Mouse (Mus musculus): ENCODE results near the gene Taok3. TPM values are rescaled to one million over a fixed set of nuclear protein-coding genes. Genes with fewer than 3 reads are reported as not detected.

The Taok3 gene
- 18.1 and 21.7 TPM in 2 replicates for polyA plus RNA-seq (2012; rRNA removed)

DNA sequence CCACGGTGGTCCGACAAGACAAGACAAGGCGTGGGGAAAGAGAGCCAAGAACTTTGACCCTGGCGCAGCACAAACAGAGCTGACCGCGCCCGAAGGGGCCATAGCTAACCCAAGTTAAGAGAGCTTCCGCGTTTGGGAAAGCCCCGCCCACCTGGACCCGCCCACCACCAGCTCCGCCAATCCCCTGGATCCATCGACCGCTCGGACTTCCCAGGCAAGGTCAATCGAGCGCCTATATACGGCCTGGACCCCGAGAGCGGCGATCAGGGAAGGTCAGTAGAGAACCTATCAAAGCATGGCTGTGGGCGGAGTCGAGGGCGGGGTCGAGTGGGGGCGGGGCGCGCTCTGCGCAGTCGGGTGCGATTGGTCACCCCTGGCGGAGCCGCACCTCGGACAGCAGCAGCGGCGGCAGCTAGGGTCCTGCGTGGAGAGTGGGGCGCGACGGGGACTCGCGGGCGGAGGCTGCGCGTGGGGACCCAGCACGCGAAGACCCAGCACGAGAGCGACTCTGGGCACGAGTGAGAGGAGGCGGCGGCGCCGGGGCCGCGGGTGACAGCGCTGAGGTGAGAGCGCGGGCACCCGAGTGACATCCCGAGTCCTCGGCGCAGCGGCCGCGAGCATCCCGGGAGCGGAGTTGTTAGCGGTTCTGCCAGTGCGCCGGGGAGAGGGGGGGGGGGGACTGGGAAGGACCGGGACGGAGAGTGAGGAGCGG is at the start of gene Taok3:
Taok3 (plus strand) TSS at position 353 of the 712 bp plus-strand sequence.
- peak; percentile 94 for DNase-seq (ENCODE audit: low spot score)

DNA sequence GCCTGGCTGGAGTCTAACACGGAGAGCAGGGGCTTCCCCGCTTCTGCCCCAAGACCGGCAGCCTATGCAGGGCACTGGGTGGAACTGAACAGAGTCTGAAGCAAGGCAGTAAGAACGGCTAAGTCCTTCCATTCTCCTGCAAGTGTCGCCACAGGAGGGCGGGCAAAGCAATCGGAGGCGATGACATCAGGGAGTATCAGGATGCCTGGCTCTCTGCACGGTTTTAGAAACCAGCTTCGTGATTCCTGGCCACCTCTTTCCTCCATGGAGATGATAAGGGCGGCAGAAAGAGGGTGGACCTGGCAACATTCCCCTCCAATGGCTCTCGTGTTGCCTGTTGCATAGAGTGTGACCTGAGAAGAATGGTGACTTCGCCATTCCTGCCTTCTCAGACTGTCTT is 32.2 kb upstream of the Taok3 start:
- no peak for DNase-seq (ENCODE audit: low spot score)

DNA sequence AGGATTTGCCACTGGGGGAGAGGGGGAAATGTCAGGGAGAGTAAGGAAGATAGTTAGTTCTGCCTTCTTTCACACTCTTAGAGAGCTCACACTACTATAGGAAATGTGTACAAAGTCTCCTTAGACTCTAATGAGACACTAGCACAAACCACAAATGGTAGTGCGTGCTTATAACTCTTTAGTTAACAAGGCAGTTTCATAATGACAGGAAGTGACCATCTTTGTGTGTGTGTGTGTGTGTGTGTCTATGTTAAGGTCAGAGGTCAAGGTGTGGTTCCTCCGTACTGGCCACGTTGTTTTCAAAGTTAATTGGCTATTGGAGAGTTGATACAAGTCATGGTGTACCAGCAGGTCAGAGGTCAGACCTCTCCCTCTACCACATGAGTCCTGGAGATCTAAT is 30.8 kb upstream of the Taok3 start:
- DNase-seq (ENCODE audit: low spot score) = no peak

DNA sequence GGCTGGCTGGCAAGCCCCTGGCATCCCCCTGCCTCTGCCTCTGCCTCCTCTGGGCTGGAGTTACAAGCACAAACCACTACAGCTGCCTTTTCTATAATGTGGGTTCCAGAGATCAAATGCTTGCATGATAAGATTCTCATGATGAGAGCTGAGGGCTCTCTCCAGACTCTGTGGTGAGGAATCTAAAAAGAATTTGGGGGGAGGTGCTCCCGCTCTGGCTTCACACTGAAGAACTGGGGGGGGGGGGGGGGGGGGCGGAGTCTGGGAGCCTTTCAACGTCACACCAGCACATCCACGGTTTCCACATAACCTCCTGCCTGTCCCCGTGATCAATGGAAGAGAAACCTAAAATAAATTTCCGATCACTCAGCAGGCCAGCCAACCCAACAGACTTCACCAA is 30.1 kb upstream of the Taok3 start:
- DNase-seq (ENCODE audit: low spot score) = no peak

DNA sequence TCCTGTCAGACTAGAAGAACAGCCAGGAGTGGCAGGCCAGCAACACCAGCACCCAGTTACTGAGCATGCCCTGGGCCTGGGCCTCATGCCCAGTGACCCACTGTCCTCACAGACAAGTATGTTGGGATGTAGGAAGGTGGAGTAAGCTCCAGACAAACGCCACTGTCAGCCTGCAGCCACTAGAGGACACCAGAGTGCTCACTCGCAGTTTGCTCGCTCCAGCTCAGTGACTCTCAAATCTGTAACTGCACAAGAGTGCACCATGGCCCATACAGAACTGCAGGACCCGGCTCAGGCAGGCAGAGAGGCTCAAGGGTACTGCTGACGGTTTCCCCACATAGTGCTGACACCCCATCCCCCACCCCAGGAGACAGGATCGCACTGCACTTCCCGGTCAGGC is 25.5 kb upstream of the Taok3 start:
- DNase-seq (ENCODE audit: low spot score) = no peak

DNA sequence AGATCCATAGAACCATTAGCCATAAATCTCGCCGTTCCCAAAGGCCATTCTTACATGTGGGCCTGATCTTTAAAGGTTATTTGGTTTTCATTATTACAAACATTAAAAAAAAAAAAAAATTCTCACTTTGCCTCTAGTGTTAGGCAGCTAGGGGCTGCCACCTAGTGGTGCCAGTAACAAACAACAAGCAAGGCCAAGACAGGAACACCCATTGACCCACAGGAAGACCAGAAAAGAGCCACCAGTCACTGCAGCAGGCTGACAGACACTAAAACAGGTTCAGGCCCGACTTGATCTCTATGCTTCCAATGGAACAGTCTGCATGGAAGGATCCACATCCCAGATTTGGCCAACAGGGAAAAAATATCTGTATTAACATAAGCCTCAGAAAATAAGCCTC is 23.2 kb upstream of the Taok3 start:
- no peak for DNase-seq (ENCODE audit: low spot score)

DNA sequence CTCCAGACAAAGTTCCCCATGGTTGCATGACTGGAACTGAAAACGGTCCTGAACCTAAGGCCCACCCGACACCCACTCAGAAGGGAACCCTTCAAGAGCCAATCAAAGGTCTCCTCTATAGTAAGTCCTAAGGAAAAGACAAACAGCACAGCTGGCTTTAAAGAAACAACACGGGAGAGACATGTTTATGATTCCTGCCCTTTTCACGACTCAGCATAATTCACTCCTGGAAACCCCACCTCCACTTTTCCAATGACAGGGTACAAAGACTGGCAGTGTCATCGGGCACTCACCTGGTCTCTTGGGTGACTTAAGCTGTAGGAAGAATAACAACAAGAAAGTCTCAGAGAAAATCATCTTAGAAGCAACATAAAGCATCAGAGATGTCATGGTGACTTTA is 20.9 kb upstream of the Taok3 start:
- no peak for DNase-seq (ENCODE audit: low spot score)

DNA sequence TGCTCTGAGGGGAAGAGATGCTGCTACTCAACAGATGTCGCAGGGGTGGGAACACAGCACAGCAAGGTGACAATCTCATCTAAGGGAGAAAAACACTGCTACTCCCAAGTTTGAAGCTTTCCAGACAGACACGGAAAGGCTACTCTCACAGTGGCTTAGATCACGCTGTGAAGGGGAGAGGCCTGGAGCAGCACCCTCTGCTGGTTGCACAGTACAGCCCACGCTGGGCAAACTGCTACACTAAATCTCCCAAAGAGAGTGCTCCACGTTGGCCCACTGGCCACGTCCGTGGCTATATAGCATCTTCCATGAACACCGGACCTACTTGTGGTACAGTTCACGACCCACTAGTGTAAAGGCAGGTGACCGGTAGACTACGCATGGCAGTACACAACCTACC is 20.2 kb upstream of the Taok3 start:
- no peak for DNase-seq (ENCODE audit: low spot score)

DNA sequence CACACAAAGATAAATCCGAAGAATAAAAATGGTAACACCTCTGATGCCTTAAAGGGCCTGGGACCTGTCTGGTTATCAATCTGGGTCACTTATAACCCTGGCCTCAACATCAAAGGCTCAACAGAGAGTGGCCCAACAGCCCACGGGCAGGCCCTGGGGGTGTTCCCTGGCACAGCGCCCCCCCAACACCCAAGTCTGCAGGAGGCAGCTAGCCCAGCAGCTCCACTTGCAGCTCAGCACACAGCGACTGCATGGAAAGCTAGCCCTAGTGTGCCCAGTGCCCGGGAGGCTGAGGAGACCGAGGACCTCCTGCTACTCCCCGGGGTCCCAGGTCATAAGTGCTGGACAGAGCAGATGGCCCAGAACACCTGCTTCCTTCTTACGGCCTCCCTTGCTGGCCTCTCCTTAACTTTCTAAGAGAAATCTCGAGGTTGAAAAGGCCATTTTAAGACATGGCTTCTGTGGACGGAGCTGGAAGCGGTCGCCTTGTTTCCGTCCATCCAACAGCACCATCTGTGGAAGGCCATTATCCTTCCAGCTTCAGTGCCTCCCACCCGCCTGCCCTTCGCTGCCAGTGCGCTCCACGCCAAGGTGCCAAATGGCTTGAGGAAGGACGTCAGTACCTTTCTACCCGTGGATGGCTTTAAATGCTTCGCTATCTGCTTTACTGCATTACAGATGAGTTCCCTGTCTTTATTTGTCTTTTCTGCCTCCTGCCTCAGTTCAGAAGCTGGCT is 16.6 kb upstream of the Taok3 start:
- no peak for DNase-seq (ENCODE audit: low spot score)

DNA sequence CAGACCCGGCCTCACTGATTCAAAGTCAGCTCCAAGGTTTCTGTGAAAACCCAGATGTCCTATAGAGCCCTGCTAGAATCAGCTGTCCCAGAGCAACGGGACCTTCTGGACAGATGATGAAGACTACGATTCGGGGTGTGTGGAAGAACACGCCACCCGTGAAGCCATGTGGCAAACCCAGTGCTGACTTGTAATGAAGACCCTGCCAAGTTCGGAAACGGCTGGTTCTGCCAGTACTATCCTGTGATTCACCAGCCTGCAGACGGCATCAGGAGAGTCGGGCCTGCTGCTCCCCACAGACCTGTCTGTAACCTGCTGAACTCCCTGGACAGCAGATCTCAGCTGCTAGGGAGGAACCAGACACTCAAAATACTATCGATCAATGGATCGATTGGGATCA is 15.6 kb upstream of the Taok3 start:
- no peak for DNase-seq (ENCODE audit: low spot score)

DNA sequence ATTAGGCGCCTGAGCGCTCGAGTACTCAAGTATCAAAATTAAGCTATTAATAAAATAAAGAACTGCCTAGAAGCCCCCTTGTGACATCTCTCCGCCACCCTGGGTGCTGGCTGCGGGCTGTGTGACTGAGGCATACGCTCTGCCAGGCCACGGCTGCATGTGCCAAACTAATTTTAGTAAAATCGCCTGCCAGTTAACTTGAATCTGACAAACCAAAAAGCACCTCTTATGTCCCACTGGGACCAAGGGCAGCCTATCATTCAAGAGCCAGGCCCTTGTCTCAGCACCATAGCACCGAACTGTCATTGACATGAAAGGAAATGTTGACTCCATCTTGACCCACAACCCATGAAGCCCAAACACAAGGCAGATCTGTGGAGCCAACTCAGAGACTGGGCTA is 14.2 kb upstream of the Taok3 start:
- no peak for DNase-seq (ENCODE audit: low spot score)

DNA sequence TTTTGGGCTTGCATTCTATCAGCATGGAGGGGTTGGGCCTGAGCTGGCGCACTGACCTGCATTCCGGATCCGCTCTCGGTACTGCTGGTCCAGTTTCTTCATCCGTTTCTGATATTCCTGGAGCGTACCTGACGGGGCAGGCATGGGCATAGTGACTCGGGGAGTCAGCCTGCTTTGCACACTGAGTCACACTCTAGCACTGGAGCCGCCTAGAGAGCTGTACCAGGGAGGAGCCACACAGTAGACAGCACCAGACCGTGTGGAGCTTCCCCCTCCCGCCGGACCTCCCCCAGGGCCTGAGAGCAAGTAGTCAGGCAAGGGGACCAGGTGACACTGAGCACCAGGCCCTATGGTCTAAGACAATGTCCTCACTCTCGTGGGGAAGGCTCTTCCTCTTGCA is 11.6 kb upstream of the Taok3 start:
- no peak for DNase-seq (ENCODE audit: low spot score)

DNA sequence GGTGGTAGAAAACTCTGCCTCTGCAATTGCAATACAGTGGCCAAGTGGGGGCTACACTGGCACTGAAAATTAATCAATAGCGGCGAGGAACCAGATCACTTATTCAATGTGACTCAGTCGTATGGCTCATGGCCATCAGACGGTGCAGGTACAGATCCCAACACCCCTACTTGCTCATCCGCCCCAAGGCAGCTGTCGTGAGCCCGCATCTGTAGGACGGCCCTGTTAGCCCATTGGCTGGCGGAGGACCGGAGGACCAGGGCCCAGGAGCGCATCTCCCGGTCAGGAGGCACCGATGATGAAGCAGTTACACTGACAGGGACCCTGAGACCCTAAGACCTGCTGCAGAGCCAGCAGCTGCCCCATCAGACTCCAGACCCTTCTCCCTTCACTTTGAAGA is 11.2 kb upstream of the Taok3 start:
- DNase-seq (ENCODE audit: low spot score) = no peak

DNA sequence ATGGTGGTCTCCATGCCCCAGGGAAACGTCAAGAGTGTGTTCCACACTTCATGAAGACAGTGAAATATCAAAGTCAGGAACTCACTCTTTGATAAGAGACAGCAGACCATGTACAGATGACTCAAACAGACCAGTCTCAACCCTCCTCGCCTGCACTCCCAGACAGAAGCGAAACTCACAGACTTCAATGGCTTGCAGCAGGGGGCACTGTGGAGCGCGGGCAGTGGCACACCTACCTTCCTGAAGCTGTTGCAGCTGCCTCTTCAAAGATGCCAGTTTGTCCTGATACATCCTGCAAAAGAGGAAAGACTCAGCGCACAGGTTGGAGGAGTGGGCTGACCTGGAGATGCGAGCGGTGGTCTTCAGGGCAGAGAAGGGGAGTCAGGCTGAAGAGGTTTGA is 10.4 kb upstream of the Taok3 start:
- DNase-seq (ENCODE audit: low spot score) = no peak

DNA sequence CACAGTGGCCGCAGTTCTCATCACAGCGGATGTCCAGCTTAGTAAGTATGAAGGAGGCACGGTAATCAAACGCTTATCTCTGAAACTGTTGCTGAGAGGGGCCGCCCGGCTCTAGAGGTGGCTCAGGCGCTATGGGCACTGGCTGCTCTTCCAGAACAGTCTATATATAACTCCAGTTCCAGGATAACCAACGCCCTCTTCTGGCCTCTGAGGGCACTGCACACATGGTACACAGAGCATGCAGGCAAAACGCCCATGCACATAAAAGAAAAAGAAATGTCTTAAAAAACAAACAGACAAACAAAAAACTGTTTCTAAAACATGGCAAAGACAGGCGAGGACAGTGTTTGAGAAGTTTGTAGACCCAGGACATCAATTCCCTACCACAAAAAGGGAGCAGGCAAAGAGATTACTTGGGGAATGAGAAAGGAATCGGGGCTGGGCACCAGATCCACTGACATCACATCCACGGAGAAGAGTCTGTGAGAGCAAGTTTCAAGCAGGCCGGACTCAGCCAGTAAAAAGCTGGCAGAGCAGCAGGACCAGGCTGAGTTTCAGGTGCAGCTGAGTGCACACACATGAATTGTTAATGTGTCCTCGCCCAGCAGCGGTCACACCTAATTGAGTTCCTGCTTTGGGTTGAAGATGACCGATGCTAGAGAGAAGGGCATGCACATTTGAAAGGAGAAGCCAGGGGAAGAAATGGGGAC is 8.7 kb upstream of the Taok3 start:
- no peak for DNase-seq (ENCODE audit: low spot score)

DNA sequence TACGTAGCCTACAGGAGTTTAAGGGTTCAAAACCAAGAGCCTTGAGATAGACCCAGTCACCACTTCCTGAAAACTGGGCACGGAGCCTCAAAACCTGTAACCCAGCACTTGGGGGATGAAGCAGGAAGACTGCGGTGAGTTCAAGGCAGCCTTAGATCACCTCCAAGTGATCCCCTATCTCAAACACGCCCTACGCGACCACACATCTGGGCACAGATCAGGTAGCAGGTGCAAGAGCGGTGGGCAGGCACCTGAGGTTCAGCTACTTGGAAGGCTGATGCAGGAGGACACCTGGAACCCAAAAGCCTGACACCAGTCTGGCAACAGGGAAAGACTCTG is 8.2 kb upstream of the Taok3 start:
- DNase-seq (ENCODE audit: low spot score) = no peak

DNA sequence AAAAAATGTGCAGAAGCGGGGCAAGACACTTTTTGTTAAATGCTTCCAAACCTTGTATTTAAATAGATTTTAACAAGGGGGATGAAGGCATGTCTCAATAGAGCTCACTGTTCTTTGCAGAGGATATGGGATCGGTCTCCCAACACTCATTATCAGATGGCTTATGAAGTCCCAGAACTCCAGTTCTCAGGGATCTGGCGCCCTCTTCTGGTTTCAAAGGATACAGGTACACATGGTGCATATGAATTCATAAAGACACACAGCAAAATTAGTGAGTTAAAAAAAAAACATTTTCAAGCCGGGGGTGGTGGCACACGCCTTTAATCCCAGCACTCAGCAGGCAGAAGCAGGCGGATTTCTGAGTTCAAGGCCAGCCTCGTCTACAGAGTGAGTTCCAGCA is 6.6 kb upstream of the Taok3 start:
- no peak for DNase-seq (ENCODE audit: low spot score)

DNA sequence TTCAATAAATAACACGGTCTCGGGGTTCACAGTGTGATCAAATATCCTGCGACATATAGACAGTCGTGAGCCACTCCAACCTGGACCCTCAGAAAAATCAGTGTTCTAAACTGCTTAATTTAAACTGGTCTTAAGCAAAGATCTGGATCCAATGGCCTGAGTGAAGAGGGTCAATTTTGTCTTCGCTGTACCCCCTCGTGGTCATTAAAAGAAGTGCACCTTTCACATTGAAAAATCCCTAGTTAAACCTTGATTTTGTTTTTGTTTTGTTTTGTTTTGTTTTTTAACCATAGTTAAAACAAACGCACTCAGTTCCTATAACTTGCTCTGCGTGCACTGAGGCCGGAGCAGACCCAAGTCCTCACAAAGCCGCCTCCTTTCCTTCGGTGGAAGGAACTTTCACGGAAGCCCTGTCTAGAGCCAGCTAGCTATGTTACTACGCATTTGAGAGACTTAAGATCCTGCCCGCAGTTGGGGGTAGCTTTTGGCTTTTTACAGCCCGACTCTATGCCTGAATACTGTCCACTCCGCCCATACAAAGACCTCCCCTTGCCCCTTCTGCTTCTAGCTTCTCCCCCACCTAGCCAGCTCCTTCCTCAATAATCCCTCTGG is 5.2 kb upstream of the Taok3 start:
- no peak for DNase-seq (ENCODE audit: low spot score)

DNA sequence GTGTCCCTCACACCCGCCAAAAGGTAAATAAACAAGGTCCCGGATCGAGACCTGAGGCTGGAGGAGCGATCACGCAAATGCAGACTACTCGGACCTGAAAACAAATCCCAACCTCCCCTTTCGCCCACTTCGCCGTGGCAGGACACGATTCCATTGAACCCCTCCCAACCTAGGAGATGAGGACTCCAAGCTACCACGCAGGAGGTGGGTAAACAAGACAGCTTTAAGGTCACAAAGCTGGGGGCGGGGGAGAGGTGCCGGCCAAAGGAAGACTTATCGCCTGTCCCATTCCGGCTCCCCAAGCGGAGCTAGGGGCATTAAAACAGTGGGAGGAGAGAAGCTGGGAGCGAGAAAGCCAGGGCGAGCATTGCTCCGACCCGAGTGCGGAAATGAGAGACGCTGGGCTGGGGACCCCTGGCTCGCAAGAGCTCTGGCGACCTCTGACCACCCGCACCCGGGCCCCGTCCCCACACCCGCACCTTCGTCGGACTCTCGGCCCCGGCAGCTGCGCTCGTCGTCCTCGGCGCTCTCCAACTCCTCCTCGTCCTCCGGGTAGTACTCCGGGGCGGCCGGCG is 4.6 kb upstream of the Taok3 start:
- DNase-seq (ENCODE audit: low spot score) = peak; percentile 32

DNA sequence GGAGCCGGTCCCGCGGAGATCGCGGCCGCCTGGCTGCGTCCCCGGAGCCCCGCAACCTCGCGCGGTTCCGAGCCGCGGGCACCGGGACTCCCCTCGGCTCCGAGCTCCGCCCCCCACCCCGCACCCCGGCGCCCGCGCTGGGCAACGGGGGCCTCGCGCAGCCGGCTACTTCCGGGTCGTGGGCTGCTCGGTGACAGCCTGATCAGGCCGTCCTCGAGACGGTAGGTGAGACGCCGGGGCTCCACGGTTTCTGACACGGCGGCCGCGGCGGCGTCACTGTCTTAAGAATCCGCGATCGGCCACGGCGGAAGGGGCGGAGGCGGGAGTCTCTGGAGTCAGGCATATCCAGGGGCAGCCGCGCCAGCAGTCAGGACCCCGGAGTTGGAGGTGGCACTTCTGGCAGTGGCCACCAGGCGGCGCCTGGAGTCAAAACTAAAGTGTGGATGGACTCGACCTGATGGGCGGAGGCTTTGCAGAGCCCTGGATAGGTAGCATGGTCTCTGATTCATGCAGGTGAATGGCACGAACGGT is 4.0 kb upstream of the Taok3 start, which contains the start of gene Suds3:
Suds3 (minus strand) TSS at position 278 of the 531 bp plus-strand sequence.
- DNase-seq (ENCODE audit: low spot score) = peak; percentile 100

DNA sequence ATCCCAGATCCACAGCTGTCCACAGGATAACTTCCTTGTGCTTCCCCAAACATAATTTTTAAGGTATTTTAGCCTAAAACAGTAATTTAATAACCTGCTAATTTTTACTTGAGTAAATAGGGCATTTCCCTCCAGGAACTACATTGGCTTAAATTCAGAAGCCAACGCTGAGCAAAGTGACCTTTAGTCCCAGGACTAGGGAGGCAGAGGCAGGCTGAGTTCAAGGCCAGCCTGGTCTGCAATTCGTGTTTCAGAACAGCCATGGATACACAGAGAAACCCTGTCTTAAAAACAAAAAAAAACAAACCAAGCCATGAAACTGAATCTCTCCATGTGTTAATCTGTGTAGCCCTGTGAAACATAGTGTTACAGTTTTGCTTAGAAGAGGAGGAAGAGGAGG is 3.3 kb upstream of the Taok3 start:
- DNase-seq (ENCODE audit: low spot score) = no peak

DNA sequence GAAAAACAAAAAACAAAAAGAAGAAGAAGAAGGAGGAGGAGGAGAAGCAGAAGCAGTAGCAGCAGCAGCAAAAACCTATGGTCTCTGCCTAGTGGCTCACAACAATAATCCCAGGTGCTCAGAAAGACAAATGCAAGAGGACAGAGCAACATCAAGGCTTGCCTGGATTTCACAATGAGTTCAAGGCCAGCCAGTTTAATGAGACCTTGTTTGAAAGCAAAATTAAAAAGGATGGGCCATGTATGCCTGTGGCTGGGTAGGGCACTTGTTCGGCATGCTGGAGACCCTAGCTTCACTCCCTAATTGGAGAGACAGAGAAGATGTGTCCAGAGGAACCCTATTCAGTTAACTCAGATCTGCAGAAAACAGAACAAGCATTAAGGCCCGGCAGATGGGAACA is 2.7 kb upstream of the Taok3 start:
- no peak for DNase-seq (ENCODE audit: low spot score)
